Mouse (Mus musculus) embryo, embryonic 11.5 days (tissue): ENCODE measurements around the gene Gm36210.

ENCODE experiments used
- DNase-seq: peaks from one replicate; pipeline ENCODE4 v3.0.0-alpha.2; 2012; ENCODE audit warnings: low read depth, low spot score

The Gm36210 gene

GRCm38 (mm10) chr7:4906466-4906950, at the start of gene Gm36210:
Gm36210 (minus strand) TSS chr7:4906516.
- DNase-seq: no peak

- no peak for DNase-seq
These were observed 47.6 kb upstream of the Gm36210 start for GRCm38 (mm10) chr7:4953815-4954445.

- DNase-seq: no peak
These were observed 44.4 kb upstream of the Gm36210 start for GRCm38 (mm10) chr7:4950561-4951342.

- DNase-seq: no peak
These were observed 42.1 kb upstream of the Gm36210 start for GRCm38 (mm10) chr7:4948386-4948785.

GRCm38 (mm10) chr7:4947855-4948254, 41.5 kb upstream of the Gm36210 start:
- DNase-seq: no peak

- DNase-seq: peak; percentile 81
These were observed 37.0 kb upstream of the Gm36210 start for GRCm38 (mm10) chr7:4943223-4943815.

GRCm38 (mm10) chr7:4942673-4943072, 36.4 kb upstream of the Gm36210 start:
- DNase-seq: no peak

GRCm38 (mm10) chr7:4940068-4940479, 33.8 kb upstream of the Gm36210 start:
- DNase-seq: peak; percentile 70

- DNase-seq: no peak
These were observed 32.1 kb upstream of the Gm36210 start for GRCm38 (mm10) chr7:4938456-4938855.

- no peak for DNase-seq
These were observed 31.1 kb upstream of the Gm36210 start for GRCm38 (mm10) chr7:4937392-4937791.

GRCm38 (mm10) chr7:4936832-4937231, 30.5 kb upstream of the Gm36210 start:
- DNase-seq: no peak

- no peak for DNase-seq
These were observed 28.0 kb upstream of the Gm36210 start for GRCm38 (mm10) chr7:4934160-4934914.

GRCm38 (mm10) chr7:4933103-4933502, 26.8 kb upstream of the Gm36210 start:
- no peak for DNase-seq

- no peak for DNase-seq
These were observed 22.0 kb upstream of the Gm36210 start for GRCm38 (mm10) chr7:4928323-4928722.

- DNase-seq: no peak
These were observed 21.4 kb upstream of the Gm36210 start for GRCm38 (mm10) chr7:4927711-4928110.

- no peak for DNase-seq
These were observed 20.5 kb upstream of the Gm36210 start for GRCm38 (mm10) chr7:4926849-4927248.

GRCm38 (mm10) chr7:4925441-4926381, 19.4 kb upstream of the Gm36210 start, which contains the start of gene Ssc5d:
Ssc5d (plus strand) TSS chr7:4925785.
- DNase-seq: no peak

GRCm38 (mm10) chr7:4924891-4925301, 18.6 kb upstream of the Gm36210 start:
- no peak for DNase-seq

- no peak for DNase-seq
These were observed 18.2 kb upstream of the Gm36210 start for GRCm38 (mm10) chr7:4924483-4924882.

- DNase-seq: no peak
These were observed 17.5 kb upstream of the Gm36210 start for GRCm38 (mm10) chr7:4923586-4924364.
